Mouse (Mus musculus): ENCODE measurements at regions not wholly inside any gene's neighbourhood (a gene's known extent, or its start where the extent isn't known, plus 50 kb on each side); places are given as distances from the start of the nearest gene placed in this dataset.
A peak's percentile ranks its signal among the peaks of the same experiment; 100 is the strongest.

- DNase-seq, result no peak
Measured at GRCm38 (mm10) chr13:60123964-60124363, 53.2 kb downstream of the Gas1 start.

- DNase-seq, result peak; percentile 18 to 39
Measured at GRCm38 (mm10) chr13:60123174-60123587, 54.0 kb downstream of the Gas1 start.

GRCm38 (mm10) chr13:60122341-60123173 lies 54.6 kb downstream of the Gas1 start:
- no peak for DNase-seq

- DNase-seq, result no peak
Measured at GRCm38 (mm10) chr13:60111465-60111864, 65.7 kb downstream of the Gas1 start.

GRCm38 (mm10) chr13:60110079-60110846 lies 66.9 kb downstream of the Gas1 start:
- DNase-seq, result peak; percentile 51 to 71

GRCm38 (mm10) chr13:60105286-60105685 lies 71.9 kb downstream of the Gas1 start:
- no peak for DNase-seq

GRCm38 (mm10) chr13:60101651-60102050 lies 75.5 kb downstream of the Gas1 start:
- DNase-seq, result no peak

GRCm38 (mm10) chr13:60100130-60101112 lies 76.7 kb downstream of the Gas1 start:
- DNase-seq, result no peak

GRCm38 (mm10) chr13:60099469-60100129 lies 77.6 kb downstream of the Gas1 start:
- DNase-seq, result peak in 1 of 2 experiments; percentile 11

- no peak for DNase-seq
Measured at GRCm38 (mm10) chr13:60098394-60098793, 78.8 kb downstream of the Gas1 start.

- no peak for DNase-seq
Measured at GRCm38 (mm10) chr13:60097776-60098175, 79.4 kb downstream of the Gas1 start.

GRCm38 (mm10) chr13:60086657-60087056 lies 90.5 kb downstream of the Gas1 start:
- DNase-seq, result peak; percentile 49 to 77

- DNase-seq, result peak; percentile 22 to 53
Measured at GRCm38 (mm10) chr13:60084975-60085374, 92.2 kb downstream of the Gas1 start.

- no peak for DNase-seq
Measured at GRCm38 (mm10) chr13:60084290-60084689, 92.9 kb downstream of the Gas1 start.

- DNase-seq, result no peak
Measured at GRCm38 (mm10) chr13:60080113-60080512, 97.1 kb downstream of the Gas1 start.

- DNase-seq, result no peak
Measured at GRCm38 (mm10) chr13:60078331-60079050, 98.7 kb downstream of the Gas1 start.

GRCm38 (mm10) chr13:60076147-60076800 lies 100.9 kb downstream of the Gas1 start:
- DNase-seq, result no peak

GRCm38 (mm10) chr13:60071595-60071994 lies 105.6 kb downstream of the Gas1 start:
- peak in 1 of 2 experiments; percentile 32 for DNase-seq

- peak; percentile 19 to 49 for DNase-seq
Measured at GRCm38 (mm10) chr13:60069196-60069595, 108.0 kb downstream of the Gas1 start.

GRCm38 (mm10) chr13:60067325-60067724 lies 109.8 kb downstream of the Gas1 start:
- DNase-seq, result no peak

- DNase-seq, result no peak
Measured at GRCm38 (mm10) chr13:60061589-60061988, 115.6 kb downstream of the Gas1 start.
